Mouse (Mus musculus) intestine, embryonic 15.5 days (tissue): ENCODE measurements around the gene Pex10. TPM values are rescaled to one million over a fixed set of nuclear protein-coding genes. Genes with fewer than 3 reads are reported as not detected.

Experiments used
- polyA plus RNA-seq: library from polyadenylated mRNA; unstranded; fragments of >200 nt; fragmentation: Nextera tagmentation; extraction: Ambion mirVana; gene quantifications from 2 replicates; pipeline ENCODE4 v1.2.1, GENCODE M21; 2015

Gene Pex10
- polyA plus RNA-seq, 1 experiment from 2014 or later: 23.3 TPM

Other genes starting within 250 kb of the Pex10 start
- 0.10 TPM in 1 of 2 replicates, not detected in the other for gene Ttc34, start 229.6 kb upstream of the Pex10 start, polyA plus RNA-seq
- gene Mmel1, start 197.4 kb upstream of the Pex10 start, polyA plus RNA-seq: 0.20 and 0.34 TPM in 2 replicates
- 32.0 and 37.2 TPM in 2 replicates for gene Fam213b, start 167.9 kb upstream of the Pex10 start, polyA plus RNA-seq
- gene Tnfrsf14, start 138.5 kb upstream of the Pex10 start, polyA plus RNA-seq: 3.0 and 3.6 TPM in 2 replicates
- gene Hes5, start 106.1 kb upstream of the Pex10 start, polyA plus RNA-seq: 1.8 and 2.5 TPM in 2 replicates
- gene Pank4, start 102.9 kb upstream of the Pex10 start, polyA plus RNA-seq: 34.2 and 36.1 TPM in 2 replicates
- 19.9 and 21.2 TPM in 2 replicates for gene Plch2, start 10.2 kb upstream of the Pex10 start, polyA plus RNA-seq
- gene Rer1, start 19.4 kb downstream of the Pex10 start, polyA plus RNA-seq: 194 and 205 TPM in 2 replicates
- gene Morn1, start 19.6 kb downstream of the Pex10 start, polyA plus RNA-seq: 3.0 and 3.9 TPM in 2 replicates
- 13.3 and 13.8 TPM in 2 replicates for gene Ski, start 155.6 kb downstream of the Pex10 start, polyA plus RNA-seq
- 64.1 and 74.9 TPM in 2 replicates for gene Faap20, start 182.8 kb downstream of the Pex10 start, polyA plus RNA-seq